Mouse (Mus musculus): ENCODE results near the gene Prelp.

DNA sequence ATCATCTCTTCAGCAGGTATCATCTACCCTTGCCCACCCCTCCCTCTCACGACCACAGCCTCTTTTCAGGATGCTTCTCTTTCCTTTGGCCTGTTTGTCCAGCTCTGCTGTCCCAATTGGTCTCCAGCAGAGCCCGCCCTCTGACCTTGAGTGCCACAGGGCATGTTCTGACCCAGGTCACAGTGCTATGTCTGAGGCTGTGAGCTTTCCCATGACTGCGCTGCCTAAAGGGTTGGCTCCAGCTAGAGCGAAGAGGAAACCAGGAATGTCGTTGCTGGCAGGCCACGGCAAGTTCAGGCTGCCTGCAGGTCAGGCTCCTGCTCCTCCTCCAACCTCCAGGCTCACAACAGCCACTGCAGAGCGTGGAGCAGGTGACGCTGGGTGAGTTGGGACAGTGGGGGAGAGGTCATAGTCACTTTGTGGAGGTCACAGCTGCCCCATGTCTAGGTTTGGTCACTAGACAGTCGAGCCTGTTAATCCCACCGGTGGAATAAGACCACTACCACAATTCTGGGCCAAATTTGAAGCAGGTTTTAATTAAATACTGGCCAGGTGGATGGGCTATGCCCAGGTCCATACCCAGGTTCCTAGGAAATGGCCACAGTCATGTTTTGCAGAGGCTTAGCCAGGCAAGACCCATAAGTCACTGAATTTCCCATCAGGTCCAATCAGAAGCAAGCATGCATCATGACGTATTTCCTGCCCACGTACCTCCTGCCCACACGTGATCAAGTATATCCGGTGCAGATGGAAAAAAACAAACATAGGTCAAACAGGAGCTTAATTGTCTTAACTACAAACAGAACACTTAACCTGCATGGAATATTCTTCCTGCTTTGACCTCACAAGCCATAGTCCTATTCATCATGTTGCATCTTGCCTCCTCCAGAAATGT lies 12.3 kb upstream of the Prelp start:
- TF ChIP-seq CTCF (IDR thresholded peaks at IDR 0.05) (no peak), POLR2A (IDR thresholded peaks at IDR 0.05; ENCODE audit: insufficient read depth, low read depth, low read length) (no peak), EP300 (IDR thresholded peaks at IDR 0.05; ENCODE audit: insufficient read depth, low read depth, low read length) (no peak)
